In genomic region chr8:11914131-11914530, GRCm38 (mm10) we compare ENCODE assay signal across 13 mouse cellular contexts.
DNase-seq lines count a peak whose midpoint lies in the region; ATAC-seq and TF ChIP-seq lines count a peak whose summit lies in the region.
"Had no signal": no experiment of that assay in that cellular context is flagged by ENCODE, and none has a peak within 500 bp of the region (broad histone marks: within the 10 kb centered on the region; RNA-seq: fewer than 3 reads in every experiment).

No protein-coding gene starts in this region.

- no peak for ATAC-seq in intestine, postnatal 0 days
- no peak for ATAC-seq in intestine, embryonic 16.5 days
- no peak for ATAC-seq in embryonic facial prominence, embryonic 14.5 days (ENCODE audit: low read depth)
- ATAC-seq in hindbrain, embryonic 13.5 days (ENCODE audit: low FRiP score) = no peak
- no peak for ATAC-seq in neural tube, embryonic 12.5 days (ENCODE audit: low FRiP score, low read depth)

- H3K36me3 ChIP-seq in intestine, postnatal 0 days (ENCODE audit: control insufficient read depth, insufficient read depth) = no peaks in the 10 kb centered on the region
- H3K36me3 ChIP-seq in intestine, embryonic 16.5 days (ENCODE audit: control insufficient read depth, insufficient read depth, low read length) = no peaks in the 10 kb centered on the region
- H3K36me3 ChIP-seq in embryonic facial prominence, embryonic 14.5 days (ENCODE audit: control insufficient read depth, insufficient read depth, low read length) = no peaks in the 10 kb centered on the region
- no peaks in the 10 kb centered on the region for H3K36me3 ChIP-seq in hindbrain, embryonic 13.5 days
- no peaks in the 10 kb centered on the region for H3K36me3 ChIP-seq in neural tube, embryonic 12.5 days
- no peaks in the 10 kb centered on the region for H3K36me3 ChIP-seq in thymus, adult 2 months (ENCODE audit: control insufficient read depth, insufficient read depth, low read length)
- H3K36me3 ChIP-seq: liver, embryonic 13.5 days had no signal

- no peak for TF ChIP-seq CTCF in intestine, postnatal 0 days (IDR thresholded peaks at IDR 0.05; ENCODE audit: low read depth)
- no peak for TF ChIP-seq CTCF in thymus, adult 2 months (IDR thresholded peaks at IDR 0.05; ENCODE audit: borderline replicate concordance, control insufficient read depth, extremely low read depth, insufficient read depth, low read length, poor library complexity)

- WGBS in intestine, postnatal 0 days = 67% methylated on average over 7 of the region's 7 CpGs
- 51% methylated on average over 7 of the region's 7 CpGs for WGBS in intestine, embryonic 16.5 days
- 40% methylated on average over 7 of the region's 7 CpGs for WGBS in embryonic facial prominence, embryonic 14.5 days
- 30% methylated on average over 7 of the region's 7 CpGs for WGBS in hindbrain, embryonic 13.5 days
- WGBS in neural tube, embryonic 12.5 days = 25% methylated on average over 7 of the region's 7 CpGs
- 85% methylated on average over 7 of the region's 7 CpGs for WGBS in thymus, adult 2 months

- peak overlapping the region; percentile 28; the same call in 1 of the 2 replicates for H3K4me2 ChIP-seq in intestine, postnatal 0 days (replicated peaks; ENCODE audit: low read depth)
- no peak overlapping the region for H3K4me2 ChIP-seq in intestine, embryonic 16.5 days (ENCODE audit: low read depth, low read length)
- H3K4me2 ChIP-seq in embryonic facial prominence, embryonic 14.5 days (ENCODE audit: low read depth, low read length) = peak overlapping the region; percentile 50
- peak overlapping the region; percentile 32 for H3K4me2 ChIP-seq in hindbrain, embryonic 13.5 days
- 0 out of 2 replicates have a peak overlapping the region, but pooled peaks have one; percentile 39 for H3K4me2 ChIP-seq in neural tube, embryonic 12.5 days (replicated peaks)
- H3K4me2 ChIP-seq: liver, embryonic 13.5 days had no signal

- no peak overlapping the region for H3K9ac ChIP-seq in intestine, postnatal 0 days (ENCODE audit: low read depth, low read length)
- no peak overlapping the region for H3K9ac ChIP-seq in intestine, embryonic 16.5 days (ENCODE audit: low read depth, low read length)
- no peak overlapping the region for H3K9ac ChIP-seq in embryonic facial prominence, embryonic 14.5 days (ENCODE audit: low read depth, low read length)
- no peak overlapping the region for H3K9ac ChIP-seq in hindbrain, embryonic 13.5 days
- H3K9ac ChIP-seq in neural tube, embryonic 12.5 days = no peak overlapping the region
- H3K9ac ChIP-seq: liver, embryonic 13.5 days had no signal

- no peak overlapping the region for H3K27ac ChIP-seq in intestine, postnatal 0 days (ENCODE audit: low read depth, low read length)
- no peak overlapping the region for H3K27ac ChIP-seq in intestine, embryonic 16.5 days (ENCODE audit: low read length)
- no peak overlapping the region for H3K27ac ChIP-seq in embryonic facial prominence, embryonic 14.5 days (replicated peaks; ENCODE audit: low read depth, low read length)
- H3K27ac ChIP-seq in hindbrain, embryonic 13.5 days = no peak overlapping the region
- no peak overlapping the region for H3K27ac ChIP-seq in neural tube, embryonic 12.5 days
- no peak overlapping the region for H3K27ac ChIP-seq in thymus, adult 2 months (ENCODE audit: control insufficient read depth, insufficient read depth, low read length)
- H3K27ac ChIP-seq: liver, embryonic 13.5 days had no signal

- no peaks in the 10 kb centered on the region for H3K9me3 ChIP-seq in intestine, postnatal 0 days (ENCODE audit: control insufficient read depth)
- H3K9me3 ChIP-seq in intestine, embryonic 16.5 days (ENCODE audit: control insufficient read depth, low read length) = no peaks in the 10 kb centered on the region
- no peaks in the 10 kb centered on the region for H3K9me3 ChIP-seq in embryonic facial prominence, embryonic 14.5 days (ENCODE audit: control insufficient read depth, low read length)
- H3K9me3 ChIP-seq in hindbrain, embryonic 13.5 days = no peaks in the 10 kb centered on the region
- H3K9me3 ChIP-seq in neural tube, embryonic 12.5 days = no peaks in the 10 kb centered on the region
- H3K9me3 ChIP-seq: liver, embryonic 13.5 days had no signal

- no peak overlapping the region for H3K4me3 ChIP-seq in intestine, postnatal 0 days (ENCODE audit: low read depth, low read length)
- H3K4me3 ChIP-seq in intestine, embryonic 16.5 days (ENCODE audit: low read length) = no peak overlapping the region
- H3K4me3 ChIP-seq in embryonic facial prominence, embryonic 14.5 days (ENCODE audit: low read depth, low read length) = no peak overlapping the region
- H3K4me3 ChIP-seq in hindbrain, embryonic 13.5 days = peak overlapping the region; percentile 16; the same call in 1 of the 2 replicates
- no peak overlapping the region for H3K4me3 ChIP-seq in neural tube, embryonic 12.5 days
- H3K4me3 ChIP-seq in thymus, adult 2 months (ENCODE audit: control insufficient read depth, insufficient read depth, low read length) = no peak overlapping the region
- H3K4me3 ChIP-seq: liver, embryonic 13.5 days had no signal

- H3K4me1 ChIP-seq in intestine, postnatal 0 days (replicated peaks; ENCODE audit: control insufficient read depth, insufficient read depth, low read length) = no peaks in the 10 kb centered on the region
- H3K4me1 ChIP-seq in intestine, embryonic 16.5 days (ENCODE audit: control insufficient read depth, insufficient read depth, low read length) = peaks cover 22% of the 10 kb centered on the region
- H3K4me1 ChIP-seq in embryonic facial prominence, embryonic 14.5 days (ENCODE audit: control insufficient read depth, insufficient read depth, low read length) = peaks cover 20% of the 10 kb centered on the region
- H3K4me1 ChIP-seq in hindbrain, embryonic 13.5 days (replicated peaks) = peaks cover 50% of the 10 kb centered on the region
- peaks cover 29% of the 10 kb centered on the region for H3K4me1 ChIP-seq in neural tube, embryonic 12.5 days
- H3K4me1 ChIP-seq in thymus, adult 2 months (replicated peaks; ENCODE audit: control insufficient read depth, insufficient read depth, low read length) = no peaks in the 10 kb centered on the region
- H3K4me1 ChIP-seq: liver, embryonic 13.5 days had no signal

- DNase-seq in embryonic facial prominence, embryonic 14.5 days (ENCODE audit: low spot score) = no peak
- no peak for DNase-seq in cerebellum, adult 18-20 months
- DNase-seq in thymus, adult 2 months = no peak
- DNase-seq in layer of hippocampus, postnatal 25 days (ENCODE audit: extremely low spot score in 1 of 2, low spot score in 1 of 2) = no peak
- DNase-seq: adrenal gland, postnatal 10 days; cerebellum, postnatal 25 days; kidney, postnatal 10 days; layer of hippocampus, adult 9-11 months; liver, embryonic 13.5 days had no signal

- H3K27me3 ChIP-seq in intestine, postnatal 0 days (replicated peaks; ENCODE audit: control insufficient read depth, insufficient read depth, low read length) = peaks cover 2% of the 10 kb centered on the region; the same call in 1 of the 2 replicates
- no peaks in the 10 kb centered on the region for H3K27me3 ChIP-seq in intestine, embryonic 16.5 days (replicated peaks; ENCODE audit: control insufficient read depth, insufficient read depth, low read length)
- H3K27me3 ChIP-seq in embryonic facial prominence, embryonic 14.5 days (replicated peaks; ENCODE audit: control insufficient read depth, insufficient read depth, low read length) = peaks cover 5% of the 10 kb centered on the region; the same call in 1 of the 2 replicates
- peaks cover 23% of the 10 kb centered on the region for H3K27me3 ChIP-seq in hindbrain, embryonic 13.5 days
- peaks cover 2% of the 10 kb centered on the region; the same call in 1 of the 2 replicates for H3K27me3 ChIP-seq in neural tube, embryonic 12.5 days (replicated peaks)
- H3K27me3 ChIP-seq in thymus, adult 2 months (ENCODE audit: control insufficient read depth, insufficient read depth, low read length) = no peaks in the 10 kb centered on the region
- H3K27me3 ChIP-seq: liver, embryonic 13.5 days had no signal

- TF ChIP-seq POLR2A in thymus, adult 2 months (IDR thresholded peaks at IDR 0.05; ENCODE audit: control insufficient read depth, extremely low read depth, insufficient read depth, low read length, poor library complexity) = no peak
